Mouse (Mus musculus): ENCODE results near the gene Cnppd1.

The Cnppd1 gene

GRCm38 (mm10) chr1:75142301-75143261, at the start of gene Cnppd1, which contains the start of gene Retreg2:
Gene Cnppd1, minus strand, starts transcription at chr1:75142711.
Gene Retreg2, plus strand, starts transcription at chr1:75142778.
- peak; percentile 98 for DNase-seq (ENCODE audit: low read depth)

- DNase-seq (ENCODE audit: low read depth): peak; percentile 98
Observed at GRCm38 (mm10) chr1:75191622-75192402, 49.3 kb upstream of the Cnppd1 start, which contains the start of the genes Ankzf1 and Atg9a. Gene Ankzf1, plus strand, starts transcription at chr1:75192151. Gene Atg9a, minus strand, starts transcription at chr1:75192196.

GRCm38 (mm10) chr1:75191258-75191621, 48.7 kb upstream of the Cnppd1 start:
- DNase-seq (ENCODE audit: low read depth): no peak

- no peak for DNase-seq (ENCODE audit: low read depth)
Observed at GRCm38 (mm10) chr1:75190577-75190976, 48.1 kb upstream of the Cnppd1 start.

GRCm38 (mm10) chr1:75187914-75188483, 45.5 kb upstream of the Cnppd1 start:
- DNase-seq (ENCODE audit: low read depth): no peak

GRCm38 (mm10) chr1:75187126-75187525, 44.6 kb upstream of the Cnppd1 start:
- DNase-seq (ENCODE audit: low read depth): no peak

- DNase-seq (ENCODE audit: low read depth): no peak
Observed at GRCm38 (mm10) chr1:75185495-75185894, 43.0 kb upstream of the Cnppd1 start.

GRCm38 (mm10) chr1:75182160-75182559, 39.6 kb upstream of the Cnppd1 start:
- peak; percentile 19 for DNase-seq (ENCODE audit: low read depth)

- no peak for DNase-seq (ENCODE audit: low read depth)
Observed at GRCm38 (mm10) chr1:75181377-75181870, 38.9 kb upstream of the Cnppd1 start.

- no peak for DNase-seq (ENCODE audit: low read depth)
Observed at GRCm38 (mm10) chr1:75180741-75181140, 38.2 kb upstream of the Cnppd1 start.

GRCm38 (mm10) chr1:75180105-75180590, 37.6 kb upstream of the Cnppd1 start, which contains the start of gene Abcb6:
Gene Abcb6, minus strand, starts transcription at chr1:75180392.
- DNase-seq (ENCODE audit: low read depth): peak; percentile 89

GRCm38 (mm10) chr1:75179334-75180104, 37.0 kb upstream of the Cnppd1 start:
- DNase-seq (ENCODE audit: low read depth): peak; percentile 49

GRCm38 (mm10) chr1:75168472-75169464, 26.3 kb upstream of the Cnppd1 start, which contains the start of gene Zfand2b:
Gene Zfand2b, plus strand, starts transcription at chr1:75168646.
- DNase-seq (ENCODE audit: low read depth): peak; percentile 98

GRCm38 (mm10) chr1:75168093-75168471, 25.6 kb upstream of the Cnppd1 start:
- no peak for DNase-seq (ENCODE audit: low read depth)

- DNase-seq (ENCODE audit: low read depth): no peak
Observed at GRCm38 (mm10) chr1:75160256-75160617, 17.7 kb upstream of the Cnppd1 start.

- no peak for DNase-seq (ENCODE audit: low read depth)
Observed at GRCm38 (mm10) chr1:75159540-75160255, 17.2 kb upstream of the Cnppd1 start.

- no peak for DNase-seq (ENCODE audit: low read depth)
Observed at GRCm38 (mm10) chr1:75158990-75159389, 16.5 kb upstream of the Cnppd1 start.

- DNase-seq (ENCODE audit: low read depth): no peak
Observed at GRCm38 (mm10) chr1:75155837-75156236, 13.3 kb upstream of the Cnppd1 start.

GRCm38 (mm10) chr1:75148727-75149126, 6.2 kb upstream of the Cnppd1 start:
- DNase-seq (ENCODE audit: low read depth): no peak

Measured in induced T-regulatory cell, adult 2 months (primary cell).